Mouse (Mus musculus) 416B (cell line): ENCODE measurements around the gene Grcc10.

Experiments used
- DNase-seq: peaks from one replicate; pipeline ENCODE4 v3.0.0; 2011; ENCODE audit warnings: low read depth

Gene Grcc10

GRCm38 (mm10) chr6:124731038-124731437 is 10.1 kb downstream of the Grcc10 start:
- no peak for DNase-seq

- DNase-seq = peak; percentile 97
Observed at GRCm38 (mm10) chr6:124729850-124730705, 11.1 kb downstream of the Grcc10 start.

- no peak for DNase-seq
Observed at GRCm38 (mm10) chr6:124728621-124729020, 12.6 kb downstream of the Grcc10 start.

- DNase-seq = no peak
Observed at GRCm38 (mm10) chr6:124724472-124724871, 16.7 kb downstream of the Grcc10 start.

- peak; percentile 54 for DNase-seq
Observed at GRCm38 (mm10) chr6:124723541-124723940, 17.6 kb downstream of the Grcc10 start.

DNA sequence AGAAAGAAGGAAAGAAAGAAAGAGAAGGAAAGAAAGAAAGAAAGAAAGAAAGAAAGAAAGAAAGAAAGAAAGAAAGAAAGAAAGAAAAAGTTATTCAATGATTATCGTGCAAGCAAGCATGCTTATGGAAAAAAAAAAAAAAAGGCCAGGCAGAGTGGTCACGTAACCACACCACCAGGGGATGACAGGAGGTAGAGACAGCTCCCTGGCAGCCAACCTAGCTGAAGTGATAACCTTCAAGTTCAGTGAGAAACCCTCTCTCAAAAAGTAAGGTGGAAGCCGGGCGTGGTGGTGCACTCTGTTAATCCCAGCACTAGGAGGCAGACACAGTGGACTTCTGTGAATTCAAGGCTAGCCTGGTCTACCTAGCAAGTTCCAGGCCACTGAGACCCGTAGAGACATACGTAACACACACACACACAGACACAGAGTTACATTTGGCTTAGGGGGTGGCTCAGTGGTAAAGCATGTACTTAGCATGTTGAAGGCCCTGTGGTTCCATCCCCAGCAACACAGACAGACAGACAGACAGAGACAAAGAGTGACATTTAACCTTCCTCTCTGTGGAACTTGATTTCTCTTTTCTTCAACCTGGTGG is 18.2 kb downstream of the Grcc10 start:
- DNase-seq = no peak

GRCm38 (mm10) chr6:124720904-124721303 is 20.3 kb downstream of the Grcc10 start:
- DNase-seq = no peak

DNA sequence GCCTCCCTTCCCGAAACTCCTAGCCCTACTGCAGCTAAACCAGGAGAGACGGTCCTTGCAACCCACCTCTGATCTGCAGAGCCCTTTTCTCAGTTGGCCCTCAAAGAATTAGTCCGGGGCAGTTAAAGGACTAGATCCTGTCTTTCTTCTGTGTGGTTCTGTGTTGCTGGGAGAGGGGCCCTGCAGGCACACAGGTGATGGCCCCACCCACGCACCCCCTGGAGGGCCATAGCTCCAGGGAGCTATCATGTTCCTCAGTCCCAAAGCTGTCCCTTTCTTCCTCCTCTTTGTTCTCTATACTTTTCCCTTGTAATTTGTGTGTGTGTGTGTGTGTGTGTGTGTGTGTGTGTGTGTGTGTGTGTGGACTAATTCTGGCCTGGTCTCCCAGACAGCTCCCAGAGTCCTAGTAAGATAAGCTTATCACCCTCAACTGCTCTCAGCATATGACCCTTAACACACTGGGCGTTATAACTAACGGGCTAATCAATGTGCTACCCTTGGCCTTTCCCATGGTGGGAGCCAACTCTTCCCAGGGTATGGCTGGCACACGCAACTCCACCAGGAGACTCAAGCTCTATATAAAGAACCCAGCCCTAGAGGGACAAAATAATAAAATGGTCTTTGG is 21.7 kb downstream of the Grcc10 start:
- DNase-seq = no peak

DNA sequence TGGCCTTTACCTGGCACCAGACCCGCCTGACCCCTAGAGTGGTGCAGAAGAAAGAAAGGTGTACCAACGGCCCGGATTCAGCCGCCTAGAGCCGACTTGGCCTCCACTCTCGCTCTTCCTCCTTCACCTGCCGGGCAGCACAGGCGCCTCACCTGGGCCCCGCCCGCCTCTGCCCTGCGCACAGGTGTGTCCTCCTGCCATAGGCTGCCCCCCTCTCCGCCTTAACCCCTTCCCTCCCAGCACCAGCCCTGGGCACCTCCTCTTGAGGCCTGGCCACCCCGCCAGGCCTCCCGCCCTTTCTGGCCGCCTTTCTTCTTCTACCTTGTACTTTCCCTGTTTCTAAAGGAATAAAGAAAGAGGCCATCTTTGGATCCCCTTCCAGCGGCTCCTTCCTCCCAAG is 22.5 kb downstream of the Grcc10 start:
- DNase-seq = no peak

DNA sequence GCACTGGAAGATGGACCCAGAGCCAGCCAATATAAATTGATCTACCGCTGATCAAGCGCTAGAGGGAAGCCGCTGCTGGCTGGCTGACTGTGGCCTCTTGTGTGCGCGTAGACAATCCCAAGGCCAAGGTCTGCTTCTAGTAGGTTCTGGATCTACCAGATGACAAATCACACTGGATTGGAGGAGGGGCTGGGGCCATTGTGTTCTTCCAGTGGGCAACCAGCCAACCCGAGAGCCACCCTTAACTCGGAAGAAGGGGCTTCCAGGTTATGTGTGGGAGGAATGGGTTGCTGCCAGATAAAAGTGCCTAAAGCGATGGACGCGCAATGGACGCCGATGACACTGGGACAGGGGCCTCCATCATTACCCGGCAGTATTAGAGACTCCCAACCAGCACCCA is 23.2 kb downstream of the Grcc10 start:
- DNase-seq = no peak

GRCm38 (mm10) chr6:124716864-124717490 is 24.2 kb downstream of the Grcc10 start:
- peak; percentile 77 for DNase-seq

DNA sequence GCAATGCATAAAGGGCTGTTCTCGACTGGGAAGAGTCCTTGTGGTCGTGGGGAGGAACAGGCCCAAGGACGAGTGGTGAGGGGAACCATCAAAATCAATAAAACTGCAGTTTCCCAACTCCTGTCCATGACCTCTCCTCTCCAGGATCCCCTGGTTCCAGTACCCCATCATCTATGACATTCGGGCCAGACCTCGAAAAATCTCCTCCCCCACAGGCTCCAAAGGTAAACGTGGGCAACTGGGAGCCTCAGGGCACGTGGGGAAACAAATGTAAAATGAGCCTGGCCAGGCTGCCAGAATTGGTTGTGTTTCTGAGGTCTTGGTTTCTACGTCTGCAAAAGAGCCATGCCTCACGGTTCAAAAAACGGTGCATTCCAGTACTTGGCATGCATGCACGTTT is 28.3 kb downstream of the Grcc10 start:
- no peak for DNase-seq

DNA sequence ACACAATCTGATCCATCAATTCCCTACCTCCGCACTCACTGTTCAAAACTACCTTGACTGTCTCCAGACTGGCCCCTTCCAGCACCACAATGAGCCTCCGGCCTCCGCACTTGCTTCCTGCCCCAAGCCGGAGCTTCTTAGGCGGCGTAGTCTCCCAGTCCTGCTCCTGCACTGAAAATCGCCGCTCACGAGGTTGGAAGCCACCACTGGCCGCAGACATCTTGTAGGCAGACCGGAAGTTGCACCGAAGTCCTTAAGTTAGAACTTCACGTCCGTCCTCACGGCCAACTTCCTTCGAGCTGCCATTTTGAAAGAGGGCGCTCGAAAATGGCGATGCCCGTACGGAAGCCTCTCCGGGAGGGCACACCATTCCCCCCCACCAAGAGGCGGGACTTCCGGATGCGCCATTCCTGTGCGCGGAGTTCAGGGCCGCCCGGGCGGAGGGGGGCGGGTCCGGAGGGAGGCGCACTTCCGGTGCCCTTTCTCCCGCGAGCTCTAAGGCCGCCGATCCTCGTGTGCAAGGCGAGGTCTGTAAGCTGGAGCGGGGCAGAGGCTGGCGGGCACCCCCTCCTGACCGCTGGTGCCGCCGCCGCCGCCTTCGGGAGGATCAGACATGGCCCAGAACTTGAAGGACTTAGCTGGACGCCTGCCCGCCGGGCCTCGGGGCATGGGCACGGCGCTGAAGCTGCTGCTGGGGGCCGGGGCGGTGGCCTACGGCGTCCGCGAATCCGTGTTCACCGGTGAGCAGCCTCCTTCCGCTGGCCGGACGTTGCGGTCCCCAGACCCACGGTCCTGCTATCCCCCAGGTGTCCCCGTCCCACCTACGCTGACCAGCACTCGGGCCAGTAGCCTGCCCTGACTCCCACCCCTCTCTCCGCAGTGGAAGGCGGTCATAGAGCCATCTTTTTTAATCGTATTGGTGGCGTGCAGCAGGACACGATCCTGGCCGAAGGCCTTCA is 29.1 kb downstream of the Grcc10 start, which contains the start of the genes Emg1 and Phb2:
Gene Emg1 (minus strand): TSS at position 355 of the 959 bp plus-strand sequence.
Gene Phb2 (plus strand): TSS at position 513 of the 959 bp plus-strand sequence.
- peak; percentile 99 for DNase-seq

DNA sequence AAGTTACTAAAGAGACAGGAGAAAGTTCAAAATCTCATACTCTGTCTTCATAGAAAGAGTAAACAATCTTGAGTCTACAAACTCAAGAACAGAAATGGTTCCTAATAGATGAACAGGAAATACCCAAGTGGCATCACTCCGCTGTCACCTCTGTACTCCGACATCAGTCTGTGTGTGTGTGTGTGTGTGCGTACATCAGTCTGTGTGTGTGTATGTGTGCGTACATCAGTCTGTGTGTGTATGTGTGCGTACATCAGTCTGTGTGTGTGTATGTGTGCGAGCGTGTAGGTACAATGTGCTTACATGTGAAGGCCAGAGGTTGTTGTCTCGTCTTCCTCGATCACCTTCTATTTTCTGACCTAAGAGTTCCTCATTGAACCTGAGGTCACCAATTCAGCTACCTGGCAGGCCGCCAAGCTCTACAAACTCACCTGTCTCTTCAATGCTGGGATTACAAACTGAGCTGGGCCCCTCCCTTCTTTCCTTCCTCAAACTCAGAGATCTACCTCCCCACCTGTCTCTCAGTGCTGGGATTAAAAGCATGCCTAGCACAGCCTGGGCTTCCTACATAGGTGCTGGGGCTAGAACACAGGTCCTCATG is 32.8 kb downstream of the Grcc10 start:
- no peak for DNase-seq

DNA sequence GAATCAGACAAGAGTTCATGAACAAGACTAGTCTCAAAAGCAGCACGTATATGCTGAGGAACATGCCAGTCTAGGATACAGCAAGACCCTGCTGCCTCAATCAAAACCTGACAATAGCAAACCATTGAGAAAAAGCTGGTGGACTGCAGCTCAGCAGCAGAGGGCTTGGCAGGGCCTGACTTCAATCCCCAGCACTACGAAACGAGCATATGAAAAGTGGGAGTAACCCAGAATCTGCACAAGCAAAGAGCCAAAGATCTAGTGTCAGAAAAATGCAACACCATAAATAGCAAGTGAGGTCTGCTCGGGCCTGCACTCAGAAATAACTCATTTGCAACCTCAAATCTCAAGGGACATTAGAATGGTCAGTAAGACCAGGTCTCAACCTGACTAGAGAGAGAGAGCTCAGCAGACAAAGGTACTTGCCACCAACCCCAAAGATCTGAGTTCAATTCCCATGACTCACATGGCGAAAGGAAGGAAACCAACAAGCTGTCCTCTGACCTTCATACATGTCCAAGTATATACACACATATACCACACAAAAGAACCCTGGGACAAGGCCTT is 35.0 kb downstream of the Grcc10 start:
- DNase-seq = no peak

GRCm38 (mm10) chr6:124704417-124704816 is 36.8 kb downstream of the Grcc10 start:
- no peak for DNase-seq

DNA sequence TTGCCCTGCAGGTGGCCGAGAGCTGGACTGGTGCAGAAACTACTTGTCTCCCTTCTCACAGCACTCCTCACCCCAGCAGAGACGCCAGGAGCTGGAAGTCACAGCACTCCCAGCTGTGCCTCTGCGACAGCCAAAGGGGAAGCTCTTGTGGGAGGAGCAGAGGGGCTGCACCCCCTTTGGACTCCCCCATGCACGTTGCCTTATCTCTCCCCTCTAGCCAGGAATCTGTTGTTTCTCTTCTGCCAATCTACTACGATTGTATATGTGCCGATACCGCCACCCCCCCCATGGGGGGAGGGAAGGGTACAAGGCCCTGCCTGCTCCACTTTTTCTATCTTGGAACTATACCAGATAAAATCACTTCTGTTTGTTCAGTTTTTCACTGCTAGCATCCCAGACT is 37.4 kb downstream of the Grcc10 start:
- no peak for DNase-seq

DNA sequence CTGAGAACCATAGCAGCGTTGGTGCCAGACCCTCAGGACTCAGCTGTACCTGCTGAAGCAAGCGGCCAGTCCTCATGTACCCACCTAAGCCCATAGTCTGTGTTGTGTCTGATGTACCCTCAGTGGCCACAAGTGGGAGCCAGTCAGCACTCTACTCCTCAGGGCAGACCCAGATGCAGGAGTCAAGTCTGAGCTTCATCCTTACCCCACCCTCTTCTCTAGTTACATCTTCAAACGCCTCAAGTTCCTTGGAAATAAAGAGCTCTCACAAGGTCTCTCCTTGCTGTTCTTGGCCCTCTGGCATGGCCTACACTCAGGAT is 38.4 kb downstream of the Grcc10 start:
- DNase-seq = peak; percentile 80

GRCm38 (mm10) chr6:124702102-124702783 is 38.9 kb downstream of the Grcc10 start:
- DNase-seq = no peak

DNA sequence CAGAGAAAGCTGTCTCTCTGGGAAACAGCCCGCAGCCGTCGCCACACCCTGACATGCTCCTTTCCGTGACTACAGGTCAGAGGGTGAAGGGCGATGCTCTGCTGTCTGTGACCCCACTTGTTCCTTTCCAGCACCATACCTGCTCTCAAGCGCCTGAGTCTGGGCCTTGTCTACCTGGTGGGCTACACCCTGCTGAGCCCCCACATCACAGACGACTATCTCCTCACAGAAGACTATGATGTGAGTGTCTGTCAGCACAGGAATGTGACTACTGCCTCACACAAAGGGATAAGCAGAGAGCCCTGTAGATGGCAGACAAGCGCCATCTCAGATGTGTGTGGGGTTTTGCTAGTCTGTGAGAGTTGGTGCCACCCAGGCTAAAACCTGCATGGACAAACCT is 39.8 kb downstream of the Grcc10 start:
- no peak for DNase-seq
